Mouse (Mus musculus) cerebellum, adult 9-10 months (tissue): ENCODE results near the gene Ccnt1.
A peak's percentile ranks its signal among the peaks of the same experiment; 100 is the strongest.

Experiments used
- DNase-seq: peaks from one replicate; pipeline ENCODE4 v3.0.0; 2022

The Ccnt1 gene

GRCm38 (mm10) chr15:98570873-98571538 lies at the start of gene Ccnt1, which contains the start of gene 4930415O20Rik:
Gene Ccnt1, minus strand, starts transcription at chr15:98570923.
Gene 4930415O20Rik, plus strand, starts transcription at chr15:98571004.
- DNase-seq, result no peak

DNA sequence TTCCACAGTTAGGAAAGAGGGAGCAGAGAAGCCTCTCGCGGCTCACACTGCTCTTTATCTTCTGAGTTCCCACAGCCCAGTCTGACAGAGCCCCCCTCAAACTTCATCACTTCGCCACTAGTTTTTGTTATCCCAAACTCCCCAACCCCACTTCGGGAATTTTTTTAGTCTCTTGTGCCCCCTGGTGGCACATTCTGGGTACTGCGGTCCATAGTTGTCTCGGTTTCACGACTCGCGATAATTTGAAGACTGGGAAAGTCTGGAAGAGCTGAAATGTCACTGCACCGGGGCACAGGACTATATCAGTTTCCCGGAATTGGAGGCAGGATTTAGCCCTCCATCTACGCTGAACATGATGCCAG lies 46.4 kb upstream of the Ccnt1 start:
- DNase-seq, result peak; percentile 76

- DNase-seq, result no peak
Measured at GRCm38 (mm10) chr15:98616362-98617175, 45.8 kb upstream of the Ccnt1 start.

GRCm38 (mm10) chr15:98615751-98616150 lies 45.0 kb upstream of the Ccnt1 start:
- no peak for DNase-seq

GRCm38 (mm10) chr15:98614971-98615370 lies 44.2 kb upstream of the Ccnt1 start:
- no peak for DNase-seq

DNA sequence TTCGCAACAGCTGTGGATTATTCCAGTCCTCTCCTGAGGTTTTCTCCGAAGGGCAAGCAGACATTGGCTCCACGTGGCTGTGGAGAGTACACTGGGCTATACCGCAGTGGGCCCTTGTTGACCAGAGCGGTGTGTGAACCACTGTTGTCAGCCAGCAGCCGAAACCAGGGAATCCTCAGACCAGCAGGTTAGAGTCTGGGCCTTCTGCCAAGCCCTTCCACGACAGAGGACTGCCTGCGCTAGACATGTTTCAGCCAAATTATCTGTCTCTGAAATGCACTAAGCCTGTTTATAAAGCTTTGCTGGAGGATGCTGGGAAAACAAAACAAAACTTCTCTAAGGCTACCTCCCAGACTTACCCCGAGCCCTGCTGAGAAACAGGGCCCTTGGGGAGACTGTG lies 43.8 kb upstream of the Ccnt1 start:
- DNase-seq, result peak; percentile 46

DNA sequence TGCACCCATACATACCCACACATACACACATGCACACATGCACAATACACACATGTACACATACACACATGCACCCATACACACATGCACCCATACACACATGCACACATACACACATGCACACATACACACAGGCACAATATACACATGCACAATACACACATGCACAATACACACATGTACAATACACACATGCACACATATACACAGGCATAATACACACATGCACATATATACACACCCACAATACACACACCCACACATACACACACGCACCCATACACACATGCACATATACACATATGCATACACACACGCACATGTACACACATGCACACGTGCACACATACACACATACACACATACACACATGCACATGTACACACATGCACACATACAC lies 41.5 kb upstream of the Ccnt1 start:
- no peak for DNase-seq

- DNase-seq, result peak; percentile 59
Measured at GRCm38 (mm10) chr15:98610131-98610633, 39.5 kb upstream of the Ccnt1 start.

- DNase-seq, result peak; percentile 75
Measured at GRCm38 (mm10) chr15:98609331-98610130, 38.8 kb upstream of the Ccnt1 start, which contains the start of gene Adcy6. Gene Adcy6, minus strand, starts transcription at chr15:98610076.

GRCm38 (mm10) chr15:98608784-98609250 lies 38.1 kb upstream of the Ccnt1 start:
- peak; percentile 34 for DNase-seq

DNA sequence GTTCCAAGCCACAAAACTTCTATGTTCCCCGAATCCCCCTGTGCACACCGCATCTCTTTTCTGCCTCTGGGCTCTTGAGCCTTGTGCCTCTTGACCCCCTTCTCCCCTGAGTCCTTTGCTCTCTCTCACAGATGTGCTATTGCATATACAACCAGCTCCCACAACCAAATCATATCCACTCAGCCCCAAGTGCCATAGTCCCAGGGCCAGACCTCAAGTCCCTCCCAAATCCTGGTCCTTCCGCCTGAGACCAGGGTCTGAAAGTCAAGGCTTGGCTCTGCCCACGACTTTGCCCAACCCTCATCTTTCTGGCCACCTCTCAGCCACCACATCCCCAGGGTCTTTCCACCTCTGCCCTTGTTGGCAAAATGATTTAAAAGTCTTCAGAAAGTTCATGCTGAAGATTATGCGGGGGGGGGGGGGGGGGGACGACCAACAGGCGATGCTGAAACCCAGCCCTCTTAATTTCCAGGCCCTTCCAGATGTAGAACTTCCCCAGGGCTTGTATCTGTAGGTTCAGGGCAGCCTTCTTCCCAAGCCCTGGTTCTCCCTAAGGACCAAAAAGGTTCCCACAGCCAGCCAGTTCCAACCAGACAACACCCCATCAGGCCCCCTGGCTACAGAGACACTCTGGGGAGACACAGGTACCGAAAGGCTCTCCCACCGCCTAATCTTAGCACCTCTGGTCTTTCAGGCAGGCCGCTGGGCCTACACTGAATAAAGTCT lies 37.5 kb upstream of the Ccnt1 start:
- no peak for DNase-seq

DNA sequence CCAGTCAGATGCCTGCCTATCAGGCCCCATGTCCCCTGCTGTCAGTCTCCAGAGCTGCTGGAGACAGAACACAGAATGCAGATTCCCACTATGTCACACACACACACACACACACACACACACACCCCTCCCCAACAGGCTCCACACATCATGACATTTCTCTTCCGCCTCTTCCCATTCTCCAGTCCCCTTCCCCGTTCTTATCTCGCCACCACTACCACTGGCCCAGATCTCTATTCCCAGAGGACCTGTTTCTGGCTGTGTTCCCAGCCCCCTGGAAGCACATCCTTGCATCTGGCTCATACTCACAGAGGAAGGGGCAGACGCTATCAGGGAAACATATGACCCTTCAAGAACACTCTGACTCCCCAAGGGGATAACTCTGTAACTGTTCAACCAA lies 36.8 kb upstream of the Ccnt1 start:
- no peak for DNase-seq

GRCm38 (mm10) chr15:98606739-98607138 lies 36.0 kb upstream of the Ccnt1 start:
- DNase-seq, result no peak

GRCm38 (mm10) chr15:98606051-98606536 lies 35.4 kb upstream of the Ccnt1 start:
- no peak for DNase-seq

DNA sequence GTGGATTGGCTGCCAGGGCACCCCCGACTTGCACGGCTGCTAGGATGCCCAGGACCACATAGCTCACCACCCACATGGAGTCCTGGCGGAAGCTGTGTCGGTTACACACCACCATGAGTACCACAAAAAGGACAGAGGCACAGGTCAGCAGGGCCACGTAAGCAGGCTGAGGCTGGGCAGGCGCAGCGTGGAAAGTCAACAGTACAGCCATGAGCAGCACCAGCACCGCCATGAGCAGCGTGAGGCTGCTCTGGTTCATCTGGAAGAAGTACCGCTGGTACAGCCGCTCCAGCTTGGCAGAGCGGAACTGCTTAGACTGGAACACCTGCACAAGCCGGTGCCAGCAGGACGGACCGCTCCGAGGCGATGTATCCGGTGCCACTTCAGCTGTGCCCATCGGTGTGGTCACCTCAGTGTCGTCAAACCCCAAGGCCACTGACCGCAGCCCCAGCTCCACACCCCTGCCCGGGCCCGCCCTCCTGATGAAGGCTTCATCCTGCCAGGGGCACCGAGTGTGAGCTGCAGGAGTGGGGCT lies 33.4 kb upstream of the Ccnt1 start:
- no peak for DNase-seq

DNA sequence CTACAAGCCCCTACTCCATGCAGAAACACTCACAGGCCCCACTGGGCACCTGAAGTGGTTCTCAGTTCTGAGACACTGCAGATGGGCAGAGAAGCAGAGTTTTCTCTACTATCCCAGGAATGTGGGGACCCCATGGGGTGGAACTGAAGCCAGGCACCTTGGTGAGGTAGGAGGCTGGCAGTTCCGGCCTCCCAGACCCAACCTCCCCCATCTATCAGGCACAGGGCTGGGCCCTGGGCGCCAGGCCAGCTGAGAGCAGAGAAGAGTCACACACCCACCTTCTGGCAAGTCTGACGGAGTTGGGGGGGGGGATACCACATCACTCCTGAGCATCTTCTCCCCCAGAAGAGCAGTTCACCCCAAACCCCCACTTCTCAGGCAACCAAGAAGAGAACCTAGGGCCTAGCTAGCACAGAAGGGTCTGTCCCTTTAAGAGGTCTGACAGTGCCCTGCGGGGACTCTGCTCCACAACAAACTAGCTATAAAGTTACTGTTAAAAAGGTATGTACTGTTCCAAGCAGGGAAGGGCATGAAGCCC lies 32.3 kb upstream of the Ccnt1 start:
- no peak for DNase-seq

DNA sequence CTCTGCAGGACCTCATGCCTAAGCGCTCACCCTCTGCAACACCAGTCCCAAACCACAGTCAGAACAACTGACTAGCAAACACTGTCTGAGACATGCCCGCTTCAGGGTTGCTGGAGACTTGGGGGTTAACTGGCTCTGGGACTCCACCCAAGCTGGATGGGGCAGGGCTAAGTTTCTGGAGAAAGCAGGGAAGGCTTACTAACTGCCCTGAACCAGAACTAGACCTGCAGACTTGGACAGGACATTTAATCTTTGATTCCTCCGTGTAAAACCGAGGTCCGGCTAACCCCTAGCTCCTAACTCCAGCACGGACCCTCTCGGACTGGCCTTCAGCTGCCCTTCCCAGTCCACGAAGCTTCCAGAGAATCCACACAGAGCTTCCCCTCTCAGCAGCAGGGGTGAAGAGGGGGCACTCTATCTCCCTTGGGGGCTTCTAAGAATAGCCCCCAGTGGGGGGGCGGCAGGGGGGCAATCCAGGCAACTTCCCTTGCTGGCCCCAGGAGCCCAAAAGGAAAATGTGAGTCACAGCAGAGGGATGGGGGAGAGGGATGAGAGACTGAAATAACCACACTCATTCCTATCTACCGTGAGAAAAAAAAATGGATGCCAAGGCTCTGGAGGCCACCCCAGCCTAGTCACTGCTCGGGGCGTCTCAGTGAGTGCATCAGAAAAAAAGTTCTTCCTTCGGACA lies 31.6 kb upstream of the Ccnt1 start:
- no peak for DNase-seq

DNA sequence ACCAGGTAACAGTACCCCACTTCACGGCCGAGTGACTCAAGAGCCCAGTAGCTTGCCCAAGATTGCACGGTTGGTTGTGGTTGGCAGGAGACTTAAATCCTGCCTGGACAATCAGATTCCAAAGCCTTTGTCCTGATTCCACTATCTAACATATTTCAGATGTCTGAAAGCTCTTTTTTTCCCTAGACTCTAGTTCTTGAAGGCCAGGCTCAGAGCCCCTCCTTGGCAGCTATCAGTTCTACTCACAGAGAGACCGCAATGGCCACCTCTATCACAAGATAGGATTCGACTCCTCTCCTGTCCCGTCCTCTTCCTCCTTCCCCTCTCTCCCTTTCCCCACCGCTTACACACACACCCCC lies 31.1 kb upstream of the Ccnt1 start:
- DNase-seq, result no peak

- no peak for DNase-seq
Measured at GRCm38 (mm10) chr15:98600036-98600709, 29.4 kb upstream of the Ccnt1 start.

GRCm38 (mm10) chr15:98596609-98597008 lies 25.9 kb upstream of the Ccnt1 start:
- no peak for DNase-seq

DNA sequence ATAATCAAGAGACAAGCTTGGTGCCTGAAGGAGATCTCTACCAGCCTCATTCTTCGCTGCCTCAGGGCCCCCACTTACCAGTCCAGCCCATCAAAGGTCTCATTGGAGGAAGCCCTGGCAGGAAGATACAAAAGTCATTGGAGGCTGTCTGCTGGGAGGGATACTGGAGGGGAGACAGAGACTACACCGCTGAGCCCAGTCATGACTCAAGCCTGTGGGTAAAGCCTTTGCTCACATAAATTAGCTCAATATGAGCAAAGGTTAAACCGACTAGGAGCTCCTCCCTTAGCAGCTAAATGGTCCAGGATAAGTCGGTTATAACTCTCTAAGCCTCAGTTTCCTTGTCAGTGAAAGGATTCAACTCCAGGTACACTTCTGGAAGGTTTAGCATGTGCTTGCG lies 24.3 kb upstream of the Ccnt1 start:
- no peak for DNase-seq
